Mouse (Mus musculus) erythroblast, embryonic 14.5 days (primary cell): ENCODE data around the gene Gjb1. TPM values are rescaled to one million over a fixed set of nuclear protein-coding genes. Genes with fewer than 3 reads are reported as not detected.
"Not testable (repeated sequence)": the region's sequence is repeated elsewhere in the genome, so short reads cannot be mapped to it uniquely, and the experiment has no call there.

Source experiments
- H3K27me3 ChIP-seq: 2 replicates; pipeline ENCODE4 v1.6.1; 2012; ENCODE audit warnings: inconsistent platforms; ENCODE audit not compliant: control insufficient read depth
- H3K36me3 ChIP-seq: 2 replicates; pipeline ENCODE4 v1.6.1; 2012; ENCODE audit warnings: mild to moderate bottlenecking, inconsistent platforms; ENCODE audit not compliant: control insufficient read depth
- H3K4me1 ChIP-seq: 2 replicates; pipeline ENCODE4 v1.6.1; 2012; ENCODE audit warnings: inconsistent platforms; ENCODE audit not compliant: control insufficient read depth
- H3K4me3 ChIP-seq: replicated peaks from 2 replicates; pipeline ENCODE3; 2012; ENCODE audit warnings: moderate library complexity, mild to moderate bottlenecking, inconsistent platforms
- H3K9me3 ChIP-seq: 2 replicates; pipeline ENCODE4 v1.6.1; 2012; ENCODE audit warnings: low read length, inconsistent platforms, mixed read lengths; ENCODE audit not compliant: control insufficient read depth
- GATA1 ChIP-seq: IDR thresholded peaks from 2 replicates; pipeline ENCODE4 v1.6.1; 2012; ENCODE audit warnings: low read length, inconsistent platforms, mixed read lengths
- TAL1 ChIP-seq: IDR thresholded peaks from 3 replicates; pipeline ENCODE4 v1.6.1; 2012; ENCODE audit warnings: low read length, inconsistent platforms, mixed read lengths
- polyA plus RNA-seq: library from polyadenylated mRNA; stranded (reverse); fragments of >175 nt; gene quantifications from 2 replicates; pipeline ENCODE4 v1.2.3, GENCODE M21; 2012

Gjb1 gene
- polyA plus RNA-seq, 1 experiment = 0.13 TPM

GRCm38 (mm10) chrX:101351188-101351587 lies 25.0 kb upstream of the Gjb1 start:
- no peak overlapping the region for H3K4me3 ChIP-seq
- no peaks in the 10 kb centered on the region for H3K9me3 ChIP-seq
- H3K36me3 ChIP-seq = no peaks in the 10 kb centered on the region
- H3K4me1 ChIP-seq = peaks cover 3% of the 10 kb centered on the region
- TF ChIP-seq GATA1 = no peak
- TF ChIP-seq TAL1 = no peak
- H3K27me3 ChIP-seq = no peaks in the 10 kb centered on the region

- not testable (repeated sequence) for H3K4me3 ChIP-seq, H3K4me1 ChIP-seq, H3K9me3 ChIP-seq, H3K36me3 ChIP-seq, H3K27me3 ChIP-seq
Observed at GRCm38 (mm10) chrX:101358902-101359301, 17.3 kb upstream of the Gjb1 start.

GRCm38 (mm10) chrX:101369001-101369400 lies 7.2 kb upstream of the Gjb1 start:
- H3K36me3 ChIP-seq = no peaks in the 10 kb centered on the region
- no peaks in the 10 kb centered on the region for H3K4me1 ChIP-seq
- H3K9me3 ChIP-seq = no peaks in the 10 kb centered on the region
- H3K4me3 ChIP-seq = no peak overlapping the region
- H3K27me3 ChIP-seq = no peaks in the 10 kb centered on the region
- no peak for TF ChIP-seq GATA1

GRCm38 (mm10) chrX:101370573-101370972 lies 5.6 kb upstream of the Gjb1 start:
- TF ChIP-seq TAL1 (no peak), GATA1 (no peak)

GRCm38 (mm10) chrX:101372946-101373345 lies 3.2 kb upstream of the Gjb1 start:
- Histone ChIP-seq H3K27me3 (peaks cover 4% of the 10 kb centered on the region; the same call in 1 of the 2 replicates), H3K36me3 (no peaks in the 10 kb centered on the region), H3K9me3 (no peaks in the 10 kb centered on the region), H3K4me1 (no peaks in the 10 kb centered on the region), H3K4me3 (no peak overlapping the region)
- TF ChIP-seq TAL1 (no peak), GATA1 (no peak)

More at GRCm38 (mm10) chrX:101370573-101370972, 5.6 kb upstream of the Gjb1 start:
- H3K9me3 ChIP-seq = no peaks in the 10 kb centered on the region
- no peaks in the 10 kb centered on the region for H3K27me3 ChIP-seq
- no peaks in the 10 kb centered on the region for H3K36me3 ChIP-seq
- no peaks in the 10 kb centered on the region for H3K4me1 ChIP-seq
- H3K4me3 ChIP-seq = no peak overlapping the region

- Histone ChIP-seq H3K9me3 (no peaks in the 10 kb centered on the region), H3K4me3 (peak overlapping the region; percentile 38), H3K36me3 (no peaks in the 10 kb centered on the region), H3K27me3 (peaks cover 7% of the 10 kb centered on the region), H3K4me1 (no peaks in the 10 kb centered on the region)
- no peak for TF ChIP-seq TAL1
- no peak for TF ChIP-seq GATA1
Observed at GRCm38 (mm10) chrX:101377076-101377475, 898 bp downstream of the Gjb1 start.

GRCm38 (mm10) chrX:101379744-101380143 lies 3.6 kb downstream of the Gjb1 start:
- Histone ChIP-seq H3K4me1 (no peaks in the 10 kb centered on the region), H3K4me3 (no peak overlapping the region), H3K27me3 (peaks cover 34% of the 10 kb centered on the region), H3K9me3 (peaks cover 3% of the 10 kb centered on the region), H3K36me3 (no peaks in the 10 kb centered on the region; the same call in 1 of the 2 replicates)
- TF ChIP-seq GATA1 (no peak), TAL1 (no peak)

- Histone ChIP-seq H3K9me3 (peaks cover 3% of the 10 kb centered on the region), H3K36me3 (no peaks in the 10 kb centered on the region; the same call in 1 of the 2 replicates), H3K4me1 (no peaks in the 10 kb centered on the region), H3K27me3 (peaks cover 53% of the 10 kb centered on the region), H3K4me3 (no peak overlapping the region)
- TF ChIP-seq TAL1 (no peak), GATA1 (no peak)
Observed at GRCm38 (mm10) chrX:101383455-101383854, 7.3 kb downstream of the Gjb1 start.

- no peak overlapping the region for H3K4me3 ChIP-seq
- no peaks in the 10 kb centered on the region for H3K4me1 ChIP-seq
- peaks cover 55% of the 10 kb centered on the region for H3K27me3 ChIP-seq
- no peak for TF ChIP-seq GATA1
- no peak for TF ChIP-seq TAL1
- H3K9me3 ChIP-seq = peaks cover 3% of the 10 kb centered on the region
- no peaks in the 10 kb centered on the region; the same call in 1 of the 2 replicates for H3K36me3 ChIP-seq
Observed at GRCm38 (mm10) chrX:101384439-101385137, 8.4 kb downstream of the Gjb1 start.

GRCm38 (mm10) chrX:101386222-101386621 lies 10.0 kb downstream of the Gjb1 start:
- Histone ChIP-seq H3K36me3 (no peaks in the 10 kb centered on the region; the same call in 1 of the 2 replicates), H3K4me3 (no peak overlapping the region), H3K27me3 (peaks cover 55% of the 10 kb centered on the region), H3K4me1 (no peaks in the 10 kb centered on the region), H3K9me3 (peaks cover 3% of the 10 kb centered on the region)
- TF ChIP-seq TAL1 (no peak), GATA1 (no peak)
